Mouse (Mus musculus): ENCODE measurements around the gene Fndc5. TPM values are rescaled to one million over a fixed set of nuclear protein-coding genes. Genes with fewer than 3 reads are reported as not detected.

The Fndc5 gene
- polyA plus RNA-seq, 1 experiment from 2014 or later, result 2.0 TPM

DNA sequence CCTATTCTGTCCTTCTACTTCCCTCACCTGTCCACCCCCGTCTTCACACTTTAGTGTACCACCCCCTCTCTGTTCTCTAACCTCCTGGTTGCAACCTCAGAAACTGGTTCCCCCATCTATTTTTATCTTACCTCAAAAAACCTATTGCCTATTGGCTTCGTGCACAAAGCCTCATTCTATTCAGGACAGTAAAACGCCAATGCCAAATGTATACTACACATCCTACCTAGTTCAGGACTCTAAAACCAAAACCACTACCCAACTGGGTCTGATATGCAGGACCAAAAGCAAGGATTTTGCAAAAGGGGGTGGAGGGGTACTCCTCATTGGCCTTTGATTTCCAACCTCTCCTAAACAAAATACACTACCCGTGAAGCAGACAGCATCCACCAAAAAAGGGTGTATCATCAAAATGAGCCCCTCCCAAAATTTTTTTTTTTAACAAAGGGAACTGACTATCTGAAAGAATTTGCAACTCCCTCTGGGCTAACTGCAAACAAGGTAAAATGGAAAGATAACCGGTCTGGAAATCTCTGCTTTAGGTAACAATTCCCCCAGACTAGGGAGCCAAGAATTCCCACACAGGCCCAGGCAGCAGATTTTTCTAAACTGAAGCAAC, 51.4 kb downstream of the Fndc5 start:
- no peaks in the 10 kb centered on the region for H3K36me3 ChIP-seq (ENCODE audit: control insufficient read depth, insufficient read depth, low read length)
- TF ChIP-seq CTCF (IDR thresholded peaks at IDR 0.05; ENCODE audit: low read depth), result no peak
- no peak for TF ChIP-seq EP300 (optimal IDR thresholded peaks at IDR 0.05)
- peak overlapping the region; percentile 77 for H3K4me2 ChIP-seq (replicated peaks; ENCODE audit: low read depth)
- no peak for ATAC-seq (ENCODE audit: low FRiP score, low TSS enrichment)
- peaks cover 5% of the 10 kb centered on the region; the same call in 1 of the 2 replicates for H3K4me1 ChIP-seq (replicated peaks; ENCODE audit: control insufficient read depth, insufficient read depth)
- no peak overlapping the region; the same call in 1 of the 2 replicates for H3K27ac ChIP-seq (replicated peaks)
- no peaks in the 10 kb centered on the region for H3K27me3 ChIP-seq (ENCODE audit: control insufficient read depth, insufficient read depth, low read length)
- WGBS, result 38% methylated on average over 5 of the region's 5 CpGs
- H3K9me3 ChIP-seq (ENCODE audit: control insufficient read depth, low read length), result no peaks in the 10 kb centered on the region
- no peak for DNase-seq (ENCODE audit: low spot score)
- H3K9ac ChIP-seq (ENCODE audit: low read length), result 0 out of 2 replicates have a peak overlapping the region, but pooled peaks have one; percentile 85
- peak overlapping the region; percentile 64 for H3K4me3 ChIP-seq (ENCODE audit: low read depth, low read length)

DNA sequence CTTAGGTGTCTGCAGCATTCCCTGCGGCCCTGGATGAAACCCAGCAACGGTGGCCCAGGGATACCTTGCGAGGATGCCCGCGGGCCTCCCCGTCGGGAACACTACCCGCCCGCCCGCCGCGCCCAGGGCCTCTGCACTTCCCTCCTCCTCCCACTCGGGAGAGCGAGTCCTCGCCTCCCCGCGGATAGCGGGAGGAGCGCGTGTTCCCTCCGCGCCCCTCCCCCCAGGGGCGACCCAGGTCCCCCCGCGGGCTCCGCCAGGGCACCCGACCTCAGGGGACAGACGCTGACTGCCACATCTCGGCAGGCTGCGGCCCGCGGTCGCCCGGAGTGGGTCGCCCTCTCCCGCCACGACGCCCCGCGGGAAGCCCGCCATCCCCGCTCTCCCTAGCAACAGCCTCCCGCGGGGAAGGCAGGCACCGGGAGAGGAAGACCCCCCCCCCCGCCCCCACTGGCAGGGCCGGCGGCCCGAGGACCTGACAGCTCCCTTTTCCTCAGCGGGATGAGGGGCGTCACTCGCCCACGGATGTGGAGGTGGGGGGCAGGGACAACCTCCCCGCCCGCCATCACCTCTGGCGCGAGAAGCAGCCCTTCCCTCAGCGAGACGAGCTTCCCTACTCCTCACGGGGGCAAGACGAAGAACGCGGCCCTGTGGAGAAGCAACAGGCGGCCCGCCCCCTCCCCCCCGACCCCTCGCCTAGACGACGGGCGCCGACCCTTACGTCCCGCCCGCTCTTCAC, 52.2 kb downstream of the Fndc5 start:
- Histone ChIP-seq H3K27ac (replicated peaks) (peak overlapping the region; percentile 88), H3K36me3 (ENCODE audit: control insufficient read depth, insufficient read depth, low read length) (no peaks in the 10 kb centered on the region), H3K4me2 (replicated peaks; ENCODE audit: low read depth) (peak overlapping the region; percentile 77), H3K9me3 (ENCODE audit: control insufficient read depth, low read length) (no peaks in the 10 kb centered on the region), H3K27me3 (ENCODE audit: control insufficient read depth, insufficient read depth, low read length) (no peaks in the 10 kb centered on the region), H3K4me1 (replicated peaks; ENCODE audit: control insufficient read depth, insufficient read depth) (peaks cover 5% of the 10 kb centered on the region; the same call in 1 of the 2 replicates), H3K4me3 (ENCODE audit: low read depth, low read length) (peak overlapping the region; percentile 64), H3K9ac (ENCODE audit: low read length) (peak overlapping the region; percentile 85)
- DNase-seq (ENCODE audit: low spot score) (peak; percentile 61), ATAC-seq (ENCODE audit: low FRiP score, low TSS enrichment) (peak; percentile 61)
- TF ChIP-seq CTCF (IDR thresholded peaks at IDR 0.05; ENCODE audit: low read depth), result no peak
- WGBS, result under 1% methylated on average over 45 of the region's 74 CpGs

DNA sequence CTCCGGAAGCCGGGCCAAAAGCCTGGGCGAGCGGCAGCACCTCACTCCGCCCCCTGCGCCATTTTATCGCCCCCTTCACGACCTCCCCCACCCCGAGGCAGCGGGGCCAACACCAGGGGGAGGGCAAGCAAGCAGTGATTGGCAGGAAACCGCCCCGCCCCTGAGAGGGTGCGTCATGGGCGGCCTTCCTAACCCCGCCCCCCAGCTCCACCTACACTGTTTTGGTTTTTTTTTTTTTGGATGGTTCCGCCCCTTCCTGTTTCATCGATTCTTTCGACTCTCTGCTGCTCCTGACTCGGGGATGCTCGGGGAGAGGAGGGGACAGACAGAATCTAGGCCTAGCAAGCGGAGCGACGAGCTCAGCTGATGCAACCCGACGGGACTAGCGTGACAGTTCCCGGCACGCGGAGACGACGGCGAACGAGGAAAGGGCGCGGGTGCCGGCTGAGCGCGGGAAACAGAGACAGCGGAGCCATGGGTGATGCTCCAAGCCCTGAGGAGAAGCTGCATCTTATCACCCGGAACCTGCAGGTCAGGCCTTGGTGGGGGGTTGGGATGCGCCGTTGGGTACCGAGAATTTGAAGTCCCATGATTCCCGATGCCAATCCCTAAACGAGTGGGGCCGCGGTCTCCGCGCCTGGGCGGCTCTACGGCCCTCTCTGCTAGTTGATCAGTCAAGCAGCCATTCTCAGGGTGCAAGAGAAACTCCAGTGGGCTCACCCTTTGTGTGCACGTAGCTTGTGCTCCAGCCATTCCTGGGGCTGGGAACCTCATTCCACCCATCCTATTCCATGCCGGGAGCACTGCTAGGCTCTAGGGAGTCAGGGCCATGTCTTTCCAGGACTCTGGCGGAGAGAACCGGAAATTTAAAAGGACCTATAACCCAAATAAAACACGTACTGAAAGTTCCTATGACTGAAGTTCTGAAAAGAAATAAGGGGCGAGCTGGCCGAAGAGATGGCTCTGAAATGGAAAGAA, 53.0 kb downstream of the Fndc5 start, which contains the start of the genes S100pbp and Yars:
TSS of gene S100pbp (minus strand) at position 186 of the 978 bp plus-strand sequence.
TSS of gene Yars (plus strand) at position 219 of the 978 bp plus-strand sequence.
- Histone ChIP-seq H3K4me3 (ENCODE audit: low read depth, low read length) (peak within 1 kb of the TSS; percentile 64), H3K27ac (replicated peaks) (peak within 1 kb of the TSS; percentile 88), H3K4me1 (replicated peaks; ENCODE audit: control insufficient read depth, insufficient read depth) (peaks cover 5% of the 10 kb centered on the region; the same call in 1 of the 2 replicates), H3K36me3 (ENCODE audit: control insufficient read depth, insufficient read depth, low read length) (no peaks in the 10 kb centered on the region), H3K4me2 (replicated peaks; ENCODE audit: low read depth) (peak within 1 kb of the TSS; percentile 77), H3K9ac (ENCODE audit: low read length) (peak within 1 kb of the TSS; percentile 85), H3K27me3 (ENCODE audit: control insufficient read depth, insufficient read depth, low read length) (no peaks in the 10 kb centered on the region), H3K9me3 (ENCODE audit: control insufficient read depth, low read length) (no peaks in the 10 kb centered on the region)
- under 1% methylated on average over 58 of the region's 58 CpGs for WGBS
- peak; percentile 98 for DNase-seq (ENCODE audit: low spot score)
- TF ChIP-seq EP300 (optimal IDR thresholded peaks at IDR 0.05) (peak; percentile 66), CTCF (IDR thresholded peaks at IDR 0.05; ENCODE audit: low read depth) (peak; percentile 59)
- peak; percentile 86 for ATAC-seq (ENCODE audit: low FRiP score, low TSS enrichment)

DNA sequence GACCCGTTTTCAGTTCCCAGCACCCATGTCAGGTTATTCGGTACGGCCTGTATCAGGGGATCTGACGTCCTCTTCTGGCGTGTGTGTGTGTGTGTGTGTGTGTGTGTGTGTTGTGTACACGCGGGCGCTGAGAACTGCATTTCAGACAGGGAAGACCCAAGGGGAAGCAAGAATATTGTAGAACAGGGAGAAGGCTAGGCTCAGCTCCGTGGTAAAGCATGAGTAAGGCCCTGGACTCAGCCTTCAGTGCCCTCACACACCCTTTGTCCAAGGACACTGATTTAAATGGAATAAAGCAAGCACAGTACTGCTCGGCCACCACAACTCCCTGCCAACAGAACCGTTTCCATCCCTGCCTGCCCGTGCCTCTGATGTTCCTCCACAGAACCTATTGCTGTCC, 53.7 kb downstream of the Fndc5 start:
- WGBS, result 2% methylated on average over 12 of the region's 12 CpGs
- Histone ChIP-seq H3K9me3 (ENCODE audit: control insufficient read depth, low read length) (no peaks in the 10 kb centered on the region), H3K4me1 (replicated peaks; ENCODE audit: control insufficient read depth, insufficient read depth) (peaks cover 5% of the 10 kb centered on the region; the same call in 1 of the 2 replicates), H3K27ac (replicated peaks) (peak overlapping the region; percentile 87), H3K36me3 (ENCODE audit: control insufficient read depth, insufficient read depth, low read length) (no peaks in the 10 kb centered on the region), H3K4me3 (ENCODE audit: low read depth, low read length) (peak overlapping the region; percentile 64), H3K27me3 (ENCODE audit: control insufficient read depth, insufficient read depth, low read length) (no peaks in the 10 kb centered on the region), H3K9ac (ENCODE audit: low read length) (peak overlapping the region; percentile 63), H3K4me2 (replicated peaks; ENCODE audit: low read depth) (peak overlapping the region; percentile 66)
- ATAC-seq (ENCODE audit: low FRiP score, low TSS enrichment), result peak; percentile 12; the same call in 1 of the 2 replicates
- TF ChIP-seq EP300 (optimal IDR thresholded peaks at IDR 0.05) (no peak), CTCF (IDR thresholded peaks at IDR 0.05; ENCODE audit: low read depth) (no peak)
- DNase-seq (ENCODE audit: low spot score), result peak; percentile 31

DNA sequence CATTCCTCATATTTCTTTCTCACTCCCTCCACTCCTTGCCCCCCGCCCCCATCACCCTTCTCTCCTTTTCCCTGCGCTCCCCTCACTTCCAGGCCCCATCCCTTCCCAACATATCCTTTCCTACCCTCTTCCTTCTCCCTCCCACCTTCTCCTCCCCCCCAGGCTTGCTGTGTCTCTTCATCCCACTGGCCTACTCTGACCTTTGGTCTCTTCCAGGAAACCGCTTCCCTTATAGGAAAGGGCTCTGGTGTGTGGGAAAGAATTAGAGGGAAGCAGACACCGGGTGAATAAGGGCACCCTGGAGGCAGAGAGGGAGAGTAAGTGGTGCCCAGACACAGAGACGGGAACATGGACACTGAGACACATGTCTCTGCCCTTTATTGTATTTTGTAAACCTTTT, 54.9 kb downstream of the Fndc5 start:
- no peak for ATAC-seq (ENCODE audit: low FRiP score, low TSS enrichment)

More for the DNA sequence above, 54.9 kb downstream of the Fndc5 start:
- no peak for DNase-seq (ENCODE audit: low spot score)
- H3K9ac ChIP-seq (ENCODE audit: low read length), result no peak overlapping the region
- no peak overlapping the region for H3K27ac ChIP-seq (replicated peaks)
- no peak overlapping the region for H3K4me2 ChIP-seq (replicated peaks; ENCODE audit: low read depth)
- H3K27me3 ChIP-seq (ENCODE audit: control insufficient read depth, insufficient read depth, low read length), result no peaks in the 10 kb centered on the region
- no peaks in the 10 kb centered on the region; the same call in 1 of the 2 replicates for H3K36me3 ChIP-seq (ENCODE audit: control insufficient read depth, insufficient read depth, low read length)
- no peak for TF ChIP-seq CTCF (IDR thresholded peaks at IDR 0.05; ENCODE audit: low read depth)
- TF ChIP-seq EP300 (optimal IDR thresholded peaks at IDR 0.05), result no peak
- no peaks in the 10 kb centered on the region for H3K9me3 ChIP-seq (ENCODE audit: control insufficient read depth, low read length)
- WGBS, result 70% methylated on average over 5 of the region's 5 CpGs
- peaks cover 5% of the 10 kb centered on the region; the same call in 1 of the 2 replicates for H3K4me1 ChIP-seq (replicated peaks; ENCODE audit: control insufficient read depth, insufficient read depth)
- no peak overlapping the region for H3K4me3 ChIP-seq (ENCODE audit: low read depth, low read length)

Other genes starting within 250 kb of the Fndc5 start
- 10.8 and 12.3 TPM in 2 replicates for gene Azin2, start 174.6 kb upstream of the Fndc5 start, polyA plus RNA-seq (2015; fragmentation: Nextera tagmentation; extraction: Ambion mirVana)
- 137 and 138 TPM in 2 replicates for gene Ak2, start 145.0 kb upstream of the Fndc5 start, polyA plus RNA-seq (2015; fragmentation: Nextera tagmentation; extraction: Ambion mirVana)
- gene Rnf19b, start 78.7 kb upstream of the Fndc5 start, polyA plus RNA-seq (2015; fragmentation: Nextera tagmentation; extraction: Ambion mirVana), result 7.0 and 7.6 TPM in 2 replicates
- 106 and 115 TPM in 2 replicates for gene Tmem54, start 31.5 kb upstream of the Fndc5 start, polyA plus RNA-seq (2015; fragmentation: Nextera tagmentation; extraction: Ambion mirVana)
- gene Hpca, start 15.0 kb upstream of the Fndc5 start, polyA plus RNA-seq (2015; fragmentation: Nextera tagmentation; extraction: Ambion mirVana), result 0.91 and 0.99 TPM in 2 replicates
- gene S100pbp, start 52.7 kb downstream of the Fndc5 start, polyA plus RNA-seq (2015; fragmentation: Nextera tagmentation; extraction: Ambion mirVana), result 3.7 and 4.5 TPM in 2 replicates
- 41.3 and 44.2 TPM in 2 replicates for gene Yars, start 52.8 kb downstream of the Fndc5 start, polyA plus RNA-seq (2015; fragmentation: Nextera tagmentation; extraction: Ambion mirVana)
- 9.6 and 10.3 TPM in 2 replicates for gene C77080, start 124.4 kb downstream of the Fndc5 start, polyA plus RNA-seq (2015; fragmentation: Nextera tagmentation; extraction: Ambion mirVana)
- gene Sync, start 150.6 kb downstream of the Fndc5 start, polyA plus RNA-seq (2015; fragmentation: Nextera tagmentation; extraction: Ambion mirVana), result 2.9 and 3.2 TPM in 2 replicates
- gene Rbbp4, start 198.4 kb downstream of the Fndc5 start, polyA plus RNA-seq (2015; fragmentation: Nextera tagmentation; extraction: Ambion mirVana), result 149 and 153 TPM in 2 replicates
- 41.7 and 42.5 TPM in 2 replicates for gene Zbtb8os, start 198.7 kb downstream of the Fndc5 start, polyA plus RNA-seq (2015; fragmentation: Nextera tagmentation; extraction: Ambion mirVana)
- 12.2 and 13.0 TPM in 2 replicates for gene Zbtb8a, start 241.1 kb downstream of the Fndc5 start, polyA plus RNA-seq (2015; fragmentation: Nextera tagmentation; extraction: Ambion mirVana)

Measured in stomach, postnatal 0 days (tissue).